ENCODE assay signal across 21 mouse cellular contexts in genomic region chr1:151192075-151192474, GRCm38 (mm10). TPM values are rescaled to one million over a fixed set of nuclear protein-coding genes. Genes with fewer than 3 reads are reported as not detected.
A peak's percentile ranks its signal among the peaks of the same experiment; 100 is the strongest.
DNase-seq lines count a peak whose midpoint lies in the region; ATAC-seq and TF ChIP-seq lines count a peak whose summit lies in the region.
"Not testable (repeated sequence)": the region's sequence is repeated elsewhere in the genome, so short reads cannot be mapped to it uniquely, and the experiment has no call there.
"Had no signal": no experiment of that assay in that cellular context is flagged by ENCODE, and none has a peak within 500 bp of the region (broad histone marks: within the 10 kb centered on the region; RNA-seq: fewer than 3 reads in every experiment).

TSS of gene Gm8947 (plus strand) at chr1:151192376.

- not testable (repeated sequence) for H3K27me3 ChIP-seq in liver, embryonic 13.5 days; liver, embryonic 15.5 days; liver, postnatal 0 days (ENCODE audit: insufficient read depth, low read length)

- H3K4me2 ChIP-seq in liver, embryonic 13.5 days; liver, embryonic 15.5 days; liver, postnatal 0 days (ENCODE audit: low read depth, low read length): not testable (repeated sequence)

- no CpG with 5 or more reads among the region's 7 CpGs for WGBS in liver, embryonic 13.5 days (ENCODE audit: insufficient replicate concordance)
- WGBS in liver, embryonic 15.5 days (ENCODE audit: insufficient replicate concordance), result 52% methylated on average over 2 of the region's 7 CpGs
- WGBS in liver, postnatal 0 days (ENCODE audit: insufficient replicate concordance), result no CpG with 5 or more reads among the region's 7 CpGs

- not testable (repeated sequence) for H3K36me3 ChIP-seq in liver, embryonic 13.5 days; liver, embryonic 15.5 days (replicated peaks); liver, postnatal 0 days (replicated peaks; ENCODE audit: insufficient read depth, low read length)

- peaks cover 18% of the 10 kb centered on the region for H3K4me1 ChIP-seq in liver, embryonic 13.5 days (replicated peaks)
- H3K4me1 ChIP-seq in liver, embryonic 15.5 days (replicated peaks); liver, postnatal 0 days (ENCODE audit: insufficient read depth): not testable (repeated sequence)

- H3K4me3 ChIP-seq in liver, embryonic 13.5 days (replicated peaks); liver, embryonic 15.5 days (replicated peaks); liver, postnatal 0 days (ENCODE audit: low read depth, low read length): not testable (repeated sequence)

- TF ChIP-seq EP300 in liver, postnatal 0 days (IDR thresholded peaks at IDR 0.05; ENCODE audit: low read depth), result not testable (repeated sequence)

- not testable (repeated sequence) for H3K9me3 ChIP-seq in liver, embryonic 13.5 days (replicated peaks); liver, embryonic 15.5 days (replicated peaks); liver, postnatal 0 days (ENCODE audit: low read length)

- peak; percentile 92 for ATAC-seq in erythroblast, adult 5-6 weeks (replicated peaks; ENCODE audit: low FRiP score, poor library complexity, severe bottlenecking)
- peak; percentile 53; the same call in 1 of the 2 replicates for ATAC-seq in granulocyte monocyte progenitor cell, adult 5-6 weeks (replicated peaks; ENCODE audit: poor library complexity, severe bottlenecking)
- ATAC-seq in liver, embryonic 13.5 days (ENCODE audit: low read depth), result peak; percentile 76
- peak; percentile 44; the same call in 1 of the 2 replicates for ATAC-seq in liver, embryonic 15.5 days (ENCODE audit: insufficient read depth)
- ATAC-seq in liver, postnatal 0 days, result 0 out of 2 replicates have a peak, but pooled peaks have one; percentile 50
- peak; percentile 77; the same call in 1 of the 2 replicates for ATAC-seq in megakaryocyte-erythroid progenitor cell, adult 5-6 weeks (replicated peaks; ENCODE audit: low FRiP score, low TSS enrichment, poor library complexity, severe bottlenecking)

- not testable (repeated sequence) for TF ChIP-seq CTCF in liver, postnatal 0 days (IDR thresholded peaks at IDR 0.05; ENCODE audit: low read depth)

- H3K27ac ChIP-seq in liver, embryonic 13.5 days; liver, embryonic 15.5 days (replicated peaks); liver, postnatal 0 days (ENCODE audit: low read depth): not testable (repeated sequence)

- not testable (repeated sequence) for DNase-seq in liver, embryonic 13.5 days; liver, postnatal 0 days

- H3K9ac ChIP-seq in liver, embryonic 13.5 days; liver, embryonic 15.5 days; liver, postnatal 0 days (replicated peaks): not testable (repeated sequence)

RNA-seq across cellular contexts. Expression of gene Gm8947, which starts in this region (rescaled TPM):
- 3.8 and 4.6 TPM in 2 replicates for total RNA-seq in erythroblast, adult 5-6 weeks (2015; ENCODE audit: low replicate concordance)
- 2.4 and 6.8 TPM in 2 replicates for total RNA-seq in erythroblast, adult 5-6 weeks (2017; ENCODE audit: low replicate concordance)
- not detected in 2 replicates for total RNA-seq in granulocyte monocyte progenitor cell, adult 5-6 weeks (2014; fragmentation: Nextera tagmentation)
- 0.47 TPM in 1 of 2 replicates, not detected in the other for total RNA-seq in granulocyte monocyte progenitor cell, adult 5-6 weeks (2017)
- 1.2 and 1.6 TPM in 2 replicates for polyA plus RNA-seq in liver, embryonic 13.5 days (2015; fragmentation: Nextera tagmentation; extraction: Ambion mirVana)
- 1.2 and 1.3 TPM in 2 replicates for polyA plus RNA-seq in liver, embryonic 15.5 days (2015; fragmentation: Nextera tagmentation; extraction: Ambion mirVana)
- 0.28 and 0.37 TPM in 2 replicates for polyA plus RNA-seq in liver, postnatal 0 days (2015; fragmentation: Nextera tagmentation; extraction: Ambion mirVana)
- total RNA-seq in megakaryocyte-erythroid progenitor cell, adult 5-6 weeks (2014; fragmentation: Nextera tagmentation), result 0.64 TPM in 1 of 2 replicates, not detected in the other
- total RNA-seq in megakaryocyte-erythroid progenitor cell, adult 5-6 weeks (2017), result 0.27 TPM in 1 of 2 replicates, not detected in the other
- total RNA-seq: adrenal gland, adult 18-20 months; adrenal gland, adult 8-10 months; adrenal gland, postnatal 14 days; adrenal gland, postnatal 36 days; forebrain, postnatal 0 days had no signal
- polyA plus RNA-seq: activated CD4-positive, CD25-positive, alpha-beta regulatory T cell, adult 4 months; CD4-positive, CD25-positive, alpha-beta regulatory T cell, adult 4 months; cerebellum, adult 2 months; cortical plate, adult 2 months; embryonic facial prominence, embryonic 10.5 days; embryonic facial prominence, embryonic 14.5 days; erythroblast, embryonic 14.5 days; forebrain, embryonic 13.5 days; forebrain, embryonic 15.5 days; forebrain, postnatal 0 days; Patski had no signal

Comparison
In these comparisons a context has a peak if more than half of its experiments do, and no peak if none do; other contexts are left out.
1. Peak in ATAC-seq in granulocyte monocyte progenitor cell, adult 5-6 weeks; RNA of the gene not detected or under 1 TPM.
2. Peak in ATAC-seq in liver, postnatal 0 days; RNA of the gene not detected or under 1 TPM.
3. Peak in ATAC-seq in megakaryocyte-erythroid progenitor cell, adult 5-6 weeks; RNA of the gene not detected or under 1 TPM.